9 mouse cellular contexts compared by ENCODE assay signal in genomic region chr10:115664567-115664966, GRCm38 (mm10).
DNase-seq lines count a peak whose midpoint lies in the region; ATAC-seq and TF ChIP-seq lines count a peak whose summit lies in the region.
"Had no signal": no experiment of that assay in that cellular context is flagged by ENCODE, and none has a peak within 500 bp of the region (broad histone marks: within the 10 kb centered on the region; RNA-seq: fewer than 3 reads in every experiment).

No protein-coding gene starts in this region.

- WGBS in kidney, adult 2 months: 27% methylated on average over 19 of the region's 19 CpGs
- 19% methylated on average over 19 of the region's 19 CpGs for WGBS in hindbrain, postnatal 0 days
- WGBS in midbrain, postnatal 0 days: 54% methylated on average over 19 of the region's 19 CpGs
- WGBS in heart, embryonic 12.5 days: 79% methylated on average over 19 of the region's 19 CpGs

- TF ChIP-seq CTCF in kidney, adult 2 months (conservative IDR thresholded peaks at IDR 0.05; ENCODE audit: insufficient read depth, insufficient read length, low read depth, low read length): no peak
- no peak for TF ChIP-seq CTCF in hindbrain, postnatal 0 days (IDR thresholded peaks at IDR 0.05; ENCODE audit: low read depth)
- no peak for TF ChIP-seq CTCF in midbrain, postnatal 0 days (IDR thresholded peaks at IDR 0.05)

- peak; percentile 87 for ATAC-seq in hindbrain, postnatal 0 days
- ATAC-seq in midbrain, postnatal 0 days (ENCODE audit: low FRiP score): 0 out of 2 replicates have a peak, but pooled peaks have one; percentile 58
- ATAC-seq in heart, embryonic 12.5 days (ENCODE audit: insufficient number of reproducible peaks, low FRiP score): no peak
- ATAC-seq: liver, embryonic 12.5 days had no signal

- H3K4me3 ChIP-seq in kidney, adult 2 months (ENCODE audit: insufficient read depth, low read depth, low read length): no peak overlapping the region
- H3K4me3 ChIP-seq in hindbrain, postnatal 0 days (ENCODE audit: low read length): peak overlapping the region; percentile 33
- peak overlapping the region; percentile 25 for H3K4me3 ChIP-seq in midbrain, postnatal 0 days (ENCODE audit: low read depth, low read length)
- no peak overlapping the region for H3K4me3 ChIP-seq in heart, embryonic 12.5 days
- H3K4me3 ChIP-seq: liver, embryonic 12.5 days had no signal

- no peak overlapping the region; the same call in 1 of the 2 replicates for H3K9ac ChIP-seq in hindbrain, postnatal 0 days (replicated peaks; ENCODE audit: low read length)
- no peak overlapping the region for H3K9ac ChIP-seq in midbrain, postnatal 0 days (replicated peaks; ENCODE audit: low read length, poor library complexity, severe bottlenecking)
- no peak overlapping the region for H3K9ac ChIP-seq in heart, embryonic 12.5 days
- H3K9ac ChIP-seq: liver, embryonic 12.5 days had no signal

- no peaks in the 10 kb centered on the region for H3K9me3 ChIP-seq in hindbrain, postnatal 0 days (ENCODE audit: low read length)
- no peaks in the 10 kb centered on the region for H3K9me3 ChIP-seq in midbrain, postnatal 0 days (ENCODE audit: low read length)
- no peaks in the 10 kb centered on the region for H3K9me3 ChIP-seq in heart, embryonic 12.5 days (replicated peaks)
- H3K9me3 ChIP-seq: liver, embryonic 12.5 days had no signal

- peak overlapping the region; percentile 57 for H3K4me2 ChIP-seq in hindbrain, postnatal 0 days (ENCODE audit: low read depth, low read length)
- peak overlapping the region; percentile 44 for H3K4me2 ChIP-seq in midbrain, postnatal 0 days (ENCODE audit: low read depth, low read length, poor library complexity, severe bottlenecking)
- H3K4me2 ChIP-seq in heart, embryonic 12.5 days: no peak overlapping the region
- H3K4me2 ChIP-seq: liver, embryonic 12.5 days had no signal

- H3K36me3 ChIP-seq in kidney, adult 2 months (ENCODE audit: control insufficient read depth, insufficient read depth, low read length): no peaks in the 10 kb centered on the region
- H3K36me3 ChIP-seq in hindbrain, postnatal 0 days (ENCODE audit: insufficient read depth, low read length): no peaks in the 10 kb centered on the region
- no peaks in the 10 kb centered on the region for H3K36me3 ChIP-seq in midbrain, postnatal 0 days (ENCODE audit: insufficient read depth, low read length)
- H3K36me3 ChIP-seq in heart, embryonic 12.5 days: no peaks in the 10 kb centered on the region
- H3K36me3 ChIP-seq: liver, embryonic 12.5 days had no signal

- no peaks in the 10 kb centered on the region for H3K4me1 ChIP-seq in kidney, adult 2 months (ENCODE audit: control insufficient read depth, insufficient read depth, low read length)
- no peaks in the 10 kb centered on the region for H3K4me1 ChIP-seq in hindbrain, postnatal 0 days (ENCODE audit: insufficient read depth, low read length)
- H3K4me1 ChIP-seq in midbrain, postnatal 0 days (ENCODE audit: insufficient read depth, low read length): no peaks in the 10 kb centered on the region
- no peaks in the 10 kb centered on the region for H3K4me1 ChIP-seq in heart, embryonic 12.5 days (replicated peaks)
- H3K4me1 ChIP-seq: liver, embryonic 12.5 days had no signal

- peak; percentile 4 for DNase-seq in kidney, adult 2 months
- no peak for DNase-seq in kidney, postnatal 14 days
- peak; percentile 8 to 15 for DNase-seq in cerebellum, postnatal 36 days
- peak; percentile 70 for DNase-seq in hindbrain, postnatal 0 days (ENCODE audit: low spot score)
- peak; percentile 59 for DNase-seq in midbrain, postnatal 0 days (ENCODE audit: low spot score)
- no peak for DNase-seq in thymus, postnatal 4 days
- DNase-seq in heart, adult 18-20 months: no peak

- no peak overlapping the region for H3K27ac ChIP-seq in kidney, adult 2 months (ENCODE audit: insufficient read depth, low read depth, low read length)
- no peak overlapping the region for H3K27ac ChIP-seq in hindbrain, postnatal 0 days
- H3K27ac ChIP-seq in midbrain, postnatal 0 days (ENCODE audit: low read depth, low read length): no peak overlapping the region
- H3K27ac ChIP-seq in heart, embryonic 12.5 days (ENCODE audit: poor library complexity, severe bottlenecking): no peak overlapping the region
- H3K27ac ChIP-seq: liver, embryonic 12.5 days had no signal

- no peak for TF ChIP-seq POLR2A in kidney, adult 2 months (IDR thresholded peaks at IDR 0.05; ENCODE audit: low read depth, low read length)

- no peaks in the 10 kb centered on the region for H3K27me3 ChIP-seq in kidney, adult 2 months (replicated peaks; ENCODE audit: control insufficient read depth, insufficient read depth, low read length)
- H3K27me3 ChIP-seq in hindbrain, postnatal 0 days (ENCODE audit: insufficient read depth, low read length): no peaks in the 10 kb centered on the region
- H3K27me3 ChIP-seq in midbrain, postnatal 0 days (ENCODE audit: insufficient read depth, low read length): no peaks in the 10 kb centered on the region
- H3K27me3 ChIP-seq in heart, embryonic 12.5 days (replicated peaks): no peaks in the 10 kb centered on the region
- H3K27me3 ChIP-seq: liver, embryonic 12.5 days had no signal

Comparison
In these comparisons a context has a peak if more than half of its experiments do, and no peak if none do; other contexts are left out.
1. DNase-seq: peak in kidney, adult 2 months (single experiment), cerebellum, postnatal 36 days (2 of 2), hindbrain, postnatal 0 days (single experiment) and midbrain, postnatal 0 days (single experiment); none in kidney, postnatal 14 days (single experiment), thymus, postnatal 4 days (single experiment) and heart, adult 18-20 months (0 of 2).
2. H3K4me3 ChIP-seq: peak in hindbrain, postnatal 0 days (single experiment) and midbrain, postnatal 0 days (single experiment); none in kidney, adult 2 months (single experiment) and heart, embryonic 12.5 days (single experiment).